Mouse (Mus musculus): ENCODE data around the gene Olfr56.

DNA sequence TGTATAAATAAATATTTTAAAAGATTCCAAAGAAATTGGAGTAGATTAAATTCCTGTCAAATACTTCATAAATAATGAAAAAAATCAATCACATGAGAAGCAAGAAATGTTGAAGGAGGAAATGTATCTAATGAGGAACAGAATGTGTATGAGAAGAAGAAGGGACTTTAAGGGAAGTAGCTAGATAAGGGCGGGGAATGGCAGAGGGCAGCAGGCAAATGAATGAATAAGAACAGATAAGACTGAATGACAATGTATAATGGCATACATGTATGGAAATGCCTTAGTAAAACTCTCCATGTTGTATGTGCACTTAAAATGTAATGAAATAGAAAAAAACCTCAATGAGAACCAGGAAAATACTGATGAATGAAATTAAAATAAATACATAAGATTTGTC, 89.7 kb downstream of the Olfr56 start:
- TF ChIP-seq CTCF (IDR thresholded peaks at IDR 0.05; ENCODE audit: low read depth, low read length) (no peak), TAL1 (conservative IDR thresholded peaks at IDR 0.05; ENCODE audit: low read depth, low read length) (no peak), GATA1 (IDR thresholded peaks at IDR 0.05; ENCODE audit: borderline replicate concordance, low read length) (no peak), GATA2 (IDR thresholded peaks at IDR 0.05; ENCODE audit: borderline replicate concordance, low read depth, low read length) (no peak), POLR2AphosphoS5 (IDR thresholded peaks at IDR 0.05; ENCODE audit: insufficient replicate concordance, low read depth, low read length) (no peak)
